Mouse (Mus musculus): Measurements from ENCODE around the gene Gm10570. TPM values are rescaled to one million over a fixed set of nuclear protein-coding genes. Genes with fewer than 3 reads are reported as not detected.

The Gm10570 gene
- polyA plus RNA-seq, 1 experiment, result not detected

- Histone ChIP-seq H3K27ac (ENCODE audit: control insufficient read depth, insufficient read depth, low read depth, low read length, poor library complexity) (no peak overlapping the region), H3K4me1 (ENCODE audit: control insufficient read depth, insufficient read depth, low read length) (no peaks in the 10 kb centered on the region), H3K4me3 (replicated peaks; ENCODE audit: control insufficient read depth, low read depth, low read length) (no peak overlapping the region)
- TF ChIP-seq CTCF (IDR thresholded peaks at IDR 0.05; ENCODE audit: control insufficient read depth, insufficient read depth, low read length), result no peak
- TF ChIP-seq POLR2A (IDR thresholded peaks at IDR 0.05; ENCODE audit: borderline replicate concordance, control insufficient read depth, low read depth, low read length), result no peak
- 86% methylated on average over 8 of the region's 8 CpGs for WGBS
These were observed 8.8 kb downstream of the Gm10570 start for GRCm38 (mm10) chr4:130299629-130300018.

- H3K4me1 ChIP-seq (ENCODE audit: control insufficient read depth, insufficient read depth, low read length), result no peaks in the 10 kb centered on the region
These were observed 9.4 kb downstream of the Gm10570 start for GRCm38 (mm10) chr4:130298877-130299628.

GRCm38 (mm10) chr4:130297123-130297529 is 11.3 kb downstream of the Gm10570 start:
- WGBS, result 23% methylated on average over 13 of the region's 13 CpGs
- H3K4me1 ChIP-seq (ENCODE audit: control insufficient read depth, insufficient read depth, low read length), result no peaks in the 10 kb centered on the region

More at GRCm38 (mm10) chr4:130298877-130299628, 9.4 kb downstream of the Gm10570 start:
- 76% methylated on average over 11 of the region's 11 CpGs for WGBS
- Histone ChIP-seq H3K4me3 (replicated peaks; ENCODE audit: control insufficient read depth, low read depth, low read length) (no peak overlapping the region), H3K27ac (ENCODE audit: control insufficient read depth, insufficient read depth, low read depth, low read length, poor library complexity) (no peak overlapping the region)
- TF ChIP-seq CTCF (IDR thresholded peaks at IDR 0.05; ENCODE audit: control insufficient read depth, insufficient read depth, low read length) (no peak), POLR2A (IDR thresholded peaks at IDR 0.05; ENCODE audit: borderline replicate concordance, control insufficient read depth, low read depth, low read length) (no peak)

GRCm38 (mm10) chr4:130296243-130296965 is 12.1 kb downstream of the Gm10570 start:
- 74% methylated on average over 13 of the region's 13 CpGs for WGBS
- Histone ChIP-seq H3K4me3 (replicated peaks; ENCODE audit: control insufficient read depth, low read depth, low read length) (peak overlapping the region; percentile 27), H3K27ac (ENCODE audit: control insufficient read depth, insufficient read depth, low read depth, low read length, poor library complexity) (peak overlapping the region; percentile 91), H3K4me1 (ENCODE audit: control insufficient read depth, insufficient read depth, low read length) (no peaks in the 10 kb centered on the region)
- TF ChIP-seq POLR2A (IDR thresholded peaks at IDR 0.05; ENCODE audit: borderline replicate concordance, control insufficient read depth, low read depth, low read length) (no peak), CTCF (IDR thresholded peaks at IDR 0.05; ENCODE audit: control insufficient read depth, insufficient read depth, low read length) (no peak)

More at GRCm38 (mm10) chr4:130297123-130297529, 11.3 kb downstream of the Gm10570 start:
- Histone ChIP-seq H3K4me3 (replicated peaks; ENCODE audit: control insufficient read depth, low read depth, low read length) (peak overlapping the region; percentile 7), H3K27ac (ENCODE audit: control insufficient read depth, insufficient read depth, low read depth, low read length, poor library complexity) (peak overlapping the region; percentile 89)
- TF ChIP-seq CTCF (IDR thresholded peaks at IDR 0.05; ENCODE audit: control insufficient read depth, insufficient read depth, low read length) (peak; percentile 90), POLR2A (IDR thresholded peaks at IDR 0.05; ENCODE audit: borderline replicate concordance, control insufficient read depth, low read depth, low read length) (no peak)

- Histone ChIP-seq H3K4me3 (replicated peaks; ENCODE audit: control insufficient read depth, low read depth, low read length) (peak overlapping the region; percentile 9), H3K4me1 (ENCODE audit: control insufficient read depth, insufficient read depth, low read length) (no peaks in the 10 kb centered on the region), H3K27ac (ENCODE audit: control insufficient read depth, insufficient read depth, low read depth, low read length, poor library complexity) (peak overlapping the region; percentile 74)
- TF ChIP-seq POLR2A (IDR thresholded peaks at IDR 0.05; ENCODE audit: borderline replicate concordance, control insufficient read depth, low read depth, low read length) (0 out of 2 replicates have a peak, but pooled peaks have one; percentile 13), CTCF (IDR thresholded peaks at IDR 0.05; ENCODE audit: control insufficient read depth, insufficient read depth, low read length) (no peak)
- 38% methylated on average over 23 of the region's 23 CpGs for WGBS
These were observed 13.3 kb downstream of the Gm10570 start for GRCm38 (mm10) chr4:130295047-130295745.

- Histone ChIP-seq H3K4me3 (replicated peaks; ENCODE audit: control insufficient read depth, low read depth, low read length) (no peak overlapping the region), H3K4me1 (ENCODE audit: control insufficient read depth, insufficient read depth, low read length) (no peaks in the 10 kb centered on the region; the same call in 1 of the 2 replicates), H3K27ac (ENCODE audit: control insufficient read depth, insufficient read depth, low read depth, low read length, poor library complexity) (peak overlapping the region; percentile 32)
- TF ChIP-seq POLR2A (IDR thresholded peaks at IDR 0.05; ENCODE audit: borderline replicate concordance, control insufficient read depth, low read depth, low read length) (no peak), CTCF (IDR thresholded peaks at IDR 0.05; ENCODE audit: control insufficient read depth, insufficient read depth, low read length) (no peak)
- WGBS, result 75% methylated on average over 8 of the region's 8 CpGs
These were observed 14.0 kb downstream of the Gm10570 start for GRCm38 (mm10) chr4:130294513-130294912.

GRCm38 (mm10) chr4:130292271-130292670 is 16.2 kb downstream of the Gm10570 start:
- TF ChIP-seq CTCF (IDR thresholded peaks at IDR 0.05; ENCODE audit: control insufficient read depth, insufficient read depth, low read length) (peak; percentile 98), POLR2A (IDR thresholded peaks at IDR 0.05; ENCODE audit: borderline replicate concordance, control insufficient read depth, low read depth, low read length) (no peak)
- Histone ChIP-seq H3K4me1 (ENCODE audit: control insufficient read depth, insufficient read depth, low read length) (no peaks in the 10 kb centered on the region; the same call in 1 of the 2 replicates), H3K27ac (ENCODE audit: control insufficient read depth, insufficient read depth, low read depth, low read length, poor library complexity) (no peak overlapping the region), H3K4me3 (replicated peaks; ENCODE audit: control insufficient read depth, low read depth, low read length) (no peak overlapping the region)
- WGBS, result 3% methylated on average over 4 of the region's 4 CpGs

Data from bone marrow, adult 2 months (tissue).